Mouse (Mus musculus): ENCODE results near the gene 1700024G13Rik. TPM values are rescaled to one million over a fixed set of nuclear protein-coding genes. Genes with fewer than 3 reads are reported as not detected.
A peak's percentile ranks its signal among the peaks of the same experiment; 100 is the strongest.
"Not testable (repeated sequence)": the region's sequence is repeated elsewhere in the genome, so short reads cannot be mapped to it uniquely, and the experiment has no call there.

1700024G13Rik gene
- polyA plus RNA-seq, 1 experiment from 2014 or later: not detected

DNA sequence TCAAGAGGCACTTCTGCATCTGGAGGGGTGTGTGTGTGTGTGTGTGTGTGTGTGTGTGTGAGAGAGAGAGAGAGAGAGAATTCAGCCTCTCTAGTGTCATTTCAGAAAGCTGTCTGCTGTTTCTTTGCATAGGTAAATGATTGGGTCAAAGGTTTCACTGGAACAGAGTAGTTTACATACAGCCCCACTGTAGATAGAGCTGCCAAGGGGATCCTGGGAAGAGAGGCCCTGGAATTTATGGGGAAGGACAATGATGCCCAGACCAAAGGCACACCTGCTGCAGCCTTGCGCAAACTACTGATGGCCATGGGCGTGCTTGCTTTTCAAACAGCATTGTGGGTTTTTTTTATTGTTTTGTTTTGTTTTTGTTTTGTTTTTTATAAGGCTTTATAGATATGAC, 15.7 kb downstream of the 1700024G13Rik start:
- no peaks in the 10 kb centered on the region for H3K9me3 ChIP-seq
- H3K27ac ChIP-seq: no peak overlapping the region
- no peaks in the 10 kb centered on the region for H3K27me3 ChIP-seq (replicated peaks)
- H3K36me3 ChIP-seq: no peaks in the 10 kb centered on the region
- WGBS: 79% methylated on average over 2 of the region's 2 CpGs
- no peak for ATAC-seq (ENCODE audit: low FRiP score, low read depth)
- no peaks in the 10 kb centered on the region for H3K4me1 ChIP-seq
- H3K4me2 ChIP-seq (replicated peaks): no peak overlapping the region
- no peak overlapping the region for H3K9ac ChIP-seq
- H3K4me3 ChIP-seq: no peak overlapping the region

DNA sequence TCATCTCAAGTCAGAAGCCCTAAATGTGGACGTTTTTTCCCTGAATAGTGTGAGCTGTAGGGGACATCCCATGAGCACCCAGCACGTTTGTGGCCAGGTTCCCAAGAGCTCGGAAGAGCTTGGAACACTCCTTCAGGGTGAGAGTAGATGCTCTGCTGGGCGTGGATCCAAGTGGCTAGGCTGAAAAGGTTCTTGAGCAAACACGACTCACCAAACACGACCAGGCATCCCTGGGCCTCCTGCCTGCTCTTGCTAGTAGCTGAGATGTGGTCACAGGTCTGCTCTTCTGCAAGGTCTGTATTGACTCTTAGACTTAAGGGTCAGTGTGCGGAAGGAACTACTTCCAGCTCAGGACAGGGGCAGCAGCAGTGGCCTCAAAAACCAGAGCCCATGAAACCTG, 18.4 kb downstream of the 1700024G13Rik start:
- WGBS: 79% methylated on average over 7 of the region's 7 CpGs
- no peak for ATAC-seq (ENCODE audit: low FRiP score, low read depth)
- H3K4me1 ChIP-seq: no peaks in the 10 kb centered on the region
- no peaks in the 10 kb centered on the region for H3K27me3 ChIP-seq (replicated peaks)
- H3K4me3 ChIP-seq: no peak overlapping the region
- H3K9me3 ChIP-seq: no peaks in the 10 kb centered on the region
- H3K27ac ChIP-seq: no peak overlapping the region
- no peak overlapping the region for H3K4me2 ChIP-seq (replicated peaks)
- H3K9ac ChIP-seq: no peak overlapping the region
- no peaks in the 10 kb centered on the region for H3K36me3 ChIP-seq

DNA sequence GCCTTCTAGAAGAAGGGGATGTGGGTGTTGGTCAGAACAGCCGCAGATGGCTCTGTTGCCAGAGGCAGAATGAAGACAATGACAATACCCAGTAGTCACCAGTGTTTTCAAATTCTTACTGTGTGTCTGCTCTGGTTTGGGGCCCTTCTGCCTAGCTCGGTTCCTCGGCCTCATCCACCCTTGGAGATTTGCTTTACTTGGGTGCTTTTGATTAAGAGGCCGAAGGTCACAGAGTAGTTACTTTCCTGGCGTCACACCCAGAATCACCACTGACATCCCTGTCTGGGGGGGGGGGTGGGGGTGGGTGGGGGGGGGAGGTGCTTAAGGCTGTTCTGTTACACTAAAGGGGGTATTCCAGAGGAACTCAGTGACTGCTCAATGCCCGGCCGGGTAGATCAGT, 23.8 kb downstream of the 1700024G13Rik start:
- H3K27ac ChIP-seq: no peak overlapping the region
- no peak for ATAC-seq (ENCODE audit: low FRiP score, low read depth)
- no peaks in the 10 kb centered on the region for H3K4me1 ChIP-seq
- H3K4me3 ChIP-seq: no peak overlapping the region
- H3K9me3 ChIP-seq: 0 out of 2 replicates have a peak, but pooled peaks cover under 1% of the 10 kb centered on the region
- 69% methylated on average over 7 of the region's 7 CpGs for WGBS
- no peaks in the 10 kb centered on the region for H3K36me3 ChIP-seq
- H3K9ac ChIP-seq: no peak overlapping the region
- H3K27me3 ChIP-seq (replicated peaks): no peaks in the 10 kb centered on the region
- no peak overlapping the region for H3K4me2 ChIP-seq (replicated peaks)

DNA sequence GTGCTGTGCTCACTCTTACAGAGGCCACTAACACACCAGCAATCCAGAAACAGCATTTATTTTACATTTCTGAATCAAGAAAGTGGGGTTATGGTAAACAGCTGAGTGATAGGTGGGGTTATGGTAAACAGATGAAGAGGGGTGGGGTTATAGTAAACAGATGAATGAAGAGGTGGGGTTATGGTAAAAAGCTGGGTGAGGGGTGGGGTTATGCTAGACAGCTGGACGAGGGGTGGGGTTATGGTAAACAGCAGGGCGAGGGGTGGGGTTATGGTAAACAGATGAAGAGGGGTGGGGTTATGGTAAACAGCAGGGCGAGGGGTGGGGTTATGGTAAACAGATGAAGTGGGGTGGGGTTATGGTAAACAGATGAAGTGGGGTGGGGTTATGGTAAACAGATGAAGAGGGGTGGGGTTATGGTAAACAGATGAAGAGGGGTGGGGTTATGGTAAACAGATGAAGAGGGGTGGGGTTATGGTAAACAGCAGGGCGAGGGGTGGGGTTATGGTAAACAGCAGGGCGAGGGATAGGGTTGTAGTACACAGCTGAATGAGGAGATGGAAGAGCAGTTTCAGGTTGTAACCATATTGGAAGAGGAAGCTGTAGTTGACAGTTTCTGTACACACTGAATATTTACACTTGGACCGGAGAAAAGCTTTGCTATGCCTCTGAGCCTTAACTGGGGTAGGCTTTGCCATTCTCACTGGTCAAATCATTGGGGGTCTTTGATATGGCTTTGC, 36.8 kb downstream of the 1700024G13Rik start:
- H3K4me2 ChIP-seq (replicated peaks); H3K27ac ChIP-seq; H3K27me3 ChIP-seq (replicated peaks); H3K4me3 ChIP-seq; ATAC-seq (ENCODE audit: low FRiP score, low read depth); H3K9me3 ChIP-seq; H3K4me1 ChIP-seq; H3K9ac ChIP-seq; H3K36me3 ChIP-seq: not testable (repeated sequence)
- WGBS: 30% methylated on average over 6 of the region's 6 CpGs

DNA sequence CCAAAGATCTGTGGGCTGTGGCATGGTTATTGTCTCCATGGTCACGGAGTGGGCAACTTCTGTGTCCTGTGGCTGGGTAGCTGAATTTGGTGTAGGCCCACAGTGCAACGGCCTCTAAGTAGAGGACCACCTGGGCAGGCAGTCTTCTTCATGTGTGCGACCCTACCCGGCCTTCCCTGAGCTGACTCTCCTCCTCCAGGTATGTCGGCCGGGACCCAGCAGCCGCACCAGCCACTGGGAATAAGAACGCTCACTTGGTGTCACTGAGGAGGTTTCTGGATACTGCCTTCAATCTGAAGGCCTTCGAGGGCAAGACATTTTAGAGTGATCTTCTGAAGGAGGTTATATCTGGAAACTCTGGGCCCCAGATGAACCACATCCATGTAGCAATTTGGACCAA, 40.9 kb downstream of the 1700024G13Rik start:
- WGBS: 93% methylated on average over 9 of the region's 9 CpGs
- ATAC-seq (ENCODE audit: low FRiP score, low read depth): no peak
- Histone ChIP-seq H3K4me3 (no peak overlapping the region), H3K27me3 (replicated peaks) (no peaks in the 10 kb centered on the region), H3K4me2 (replicated peaks) (no peak overlapping the region), H3K27ac (no peak overlapping the region), H3K9ac (no peak overlapping the region), H3K36me3 (peaks cover 27% of the 10 kb centered on the region), H3K9me3 (no peaks in the 10 kb centered on the region), H3K4me1 (no peaks in the 10 kb centered on the region)

DNA sequence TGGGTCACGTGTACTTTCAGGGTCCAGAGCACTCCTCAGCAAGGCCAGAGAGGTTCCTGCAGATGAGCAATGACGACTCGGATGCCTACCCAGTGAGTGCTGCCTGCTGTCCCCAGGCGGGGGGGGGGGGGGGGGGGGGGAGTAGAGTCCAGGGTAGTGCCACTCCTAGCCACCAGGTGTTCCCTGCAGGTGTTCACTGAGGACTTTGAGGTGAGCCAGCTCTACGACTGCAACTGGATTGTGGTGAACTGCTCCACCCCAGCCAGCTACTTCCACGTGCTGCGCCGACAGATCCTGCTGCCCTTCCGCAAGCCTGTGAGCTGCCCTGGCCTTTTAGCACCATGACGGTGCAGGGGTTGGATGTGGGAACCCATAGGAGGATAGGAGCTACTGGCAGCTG, 43.5 kb downstream of the 1700024G13Rik start:
- WGBS: 76% methylated on average over 10 of the region's 10 CpGs
- H3K27ac ChIP-seq: no peak overlapping the region
- ATAC-seq (ENCODE audit: low FRiP score, low read depth): no peak
- H3K9me3 ChIP-seq: no peaks in the 10 kb centered on the region
- H3K4me3 ChIP-seq: no peak overlapping the region
- no peaks in the 10 kb centered on the region for H3K27me3 ChIP-seq (replicated peaks)
- no peak overlapping the region for H3K4me2 ChIP-seq (replicated peaks)
- H3K9ac ChIP-seq: no peak overlapping the region
- peaks cover 53% of the 10 kb centered on the region for H3K36me3 ChIP-seq
- H3K4me1 ChIP-seq: no peaks in the 10 kb centered on the region

DNA sequence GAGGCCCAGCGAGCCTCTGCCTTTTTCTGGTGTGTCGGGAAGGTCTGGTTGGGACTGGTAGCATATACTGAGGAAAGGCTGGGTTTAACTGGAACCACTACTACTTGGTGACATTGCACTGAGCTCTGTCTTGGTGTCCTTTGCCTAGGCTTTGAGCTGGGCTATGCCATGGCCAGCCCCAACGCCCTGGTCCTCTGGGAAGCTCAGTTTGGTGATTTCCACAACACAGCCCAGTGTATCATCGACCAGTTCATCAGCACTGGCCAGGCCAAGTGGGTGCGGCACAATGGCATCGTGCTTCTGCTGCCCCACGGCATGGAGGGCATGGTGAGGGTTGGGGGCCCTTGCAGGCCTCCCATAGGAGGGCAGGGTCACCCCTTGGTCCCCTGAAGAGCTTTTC, 44.0 kb downstream of the 1700024G13Rik start:
- peaks cover 58% of the 10 kb centered on the region for H3K36me3 ChIP-seq
- H3K27me3 ChIP-seq (replicated peaks): no peaks in the 10 kb centered on the region
- no peaks in the 10 kb centered on the region for H3K4me1 ChIP-seq
- ATAC-seq (ENCODE audit: low FRiP score, low read depth): no peak
- no peak overlapping the region for H3K4me3 ChIP-seq
- no peaks in the 10 kb centered on the region for H3K9me3 ChIP-seq
- H3K4me2 ChIP-seq (replicated peaks): no peak overlapping the region
- WGBS: 96% methylated on average over 7 of the region's 7 CpGs
- H3K9ac ChIP-seq: no peak overlapping the region
- no peak overlapping the region for H3K27ac ChIP-seq

DNA sequence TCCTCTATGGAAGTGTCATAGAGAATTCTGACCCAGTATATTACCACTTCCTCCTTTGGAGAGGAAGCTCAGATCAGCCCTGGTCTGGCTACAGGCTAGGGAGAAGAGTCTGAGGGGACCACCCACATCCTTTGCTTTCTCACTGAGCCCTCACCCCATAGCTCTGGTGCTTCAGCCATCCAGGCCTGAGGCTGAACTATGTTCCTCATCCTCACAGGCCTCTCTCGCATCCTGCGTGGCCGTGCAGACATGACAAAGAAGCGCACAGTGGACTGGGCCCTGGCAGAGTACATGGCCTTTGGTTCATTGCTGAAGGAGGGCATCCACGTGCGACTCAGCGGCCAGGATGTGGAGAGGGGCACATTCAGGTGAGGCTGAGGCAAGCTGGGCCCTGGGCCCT, 46.4 kb downstream of the 1700024G13Rik start:
- Histone ChIP-seq H3K27ac (no peak overlapping the region), H3K9me3 (no peaks in the 10 kb centered on the region), H3K4me3 (no peak overlapping the region), H3K27me3 (replicated peaks) (no peaks in the 10 kb centered on the region), H3K4me1 (no peaks in the 10 kb centered on the region), H3K9ac (no peak overlapping the region), H3K36me3 (peaks cover 68% of the 10 kb centered on the region), H3K4me2 (replicated peaks) (no peak overlapping the region)
- no peak for ATAC-seq (ENCODE audit: low FRiP score, low read depth)
- 97% methylated on average over 7 of the region's 7 CpGs for WGBS

DNA sequence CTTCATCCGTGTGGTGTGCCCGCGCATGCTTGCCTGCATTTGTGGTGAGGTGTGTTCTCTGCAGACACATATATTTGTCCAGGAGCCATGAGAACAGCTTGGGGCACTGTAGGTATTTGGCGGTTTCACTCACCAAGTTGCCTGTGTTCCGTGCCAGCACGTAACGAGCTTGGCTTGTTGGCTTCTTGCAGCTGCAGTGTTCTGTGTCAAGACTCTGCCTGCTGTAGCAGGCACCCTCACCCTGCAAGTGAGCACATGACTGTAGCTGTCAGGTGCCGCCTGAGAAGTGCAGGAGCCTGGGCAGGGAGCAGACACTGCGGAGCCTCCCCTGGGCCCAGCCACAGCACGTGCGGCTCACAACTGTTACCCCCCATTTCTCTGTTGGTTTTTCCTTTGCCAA, 51.6 kb downstream of the 1700024G13Rik start:
- Histone ChIP-seq H3K9me3 (no peaks in the 10 kb centered on the region), H3K4me1 (no peaks in the 10 kb centered on the region), H3K4me3 (no peak overlapping the region), H3K9ac (no peak overlapping the region), H3K4me2 (replicated peaks) (no peak overlapping the region), H3K27me3 (replicated peaks) (no peaks in the 10 kb centered on the region), H3K27ac (no peak overlapping the region), H3K36me3 (peaks cover 63% of the 10 kb centered on the region)
- 89% methylated on average over 11 of the region's 11 CpGs for WGBS
- ATAC-seq (ENCODE audit: low FRiP score, low read depth): no peak

DNA sequence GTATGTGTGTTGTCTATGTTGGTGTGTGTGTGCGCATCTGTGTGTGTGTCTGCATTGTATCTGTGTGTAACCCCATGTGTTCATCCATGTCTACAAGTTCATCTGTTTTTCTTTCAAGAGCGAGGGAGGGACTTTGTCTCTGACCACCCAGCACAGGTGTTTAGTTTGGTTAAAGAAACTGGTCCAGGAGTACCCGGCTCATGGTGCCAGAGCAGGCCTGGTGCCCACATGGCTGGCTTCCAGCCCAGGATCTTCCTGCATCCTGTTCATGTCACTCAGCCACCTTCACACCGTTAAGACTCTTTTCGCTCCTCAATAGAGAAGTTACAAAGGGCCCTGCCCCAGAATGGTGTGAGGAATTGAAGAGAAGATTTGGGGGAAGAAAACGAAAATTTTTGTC, 52.2 kb downstream of the 1700024G13Rik start:
- Histone ChIP-seq H3K27me3 (replicated peaks) (no peaks in the 10 kb centered on the region), H3K4me2 (replicated peaks) (no peak overlapping the region), H3K27ac (no peak overlapping the region), H3K4me3 (no peak overlapping the region), H3K36me3 (peaks cover 58% of the 10 kb centered on the region), H3K9me3 (no peaks in the 10 kb centered on the region), H3K9ac (no peak overlapping the region), H3K4me1 (no peaks in the 10 kb centered on the region)
- WGBS: 89% methylated on average over 6 of the region's 6 CpGs
- no peak for ATAC-seq (ENCODE audit: low FRiP score, low read depth)

DNA sequence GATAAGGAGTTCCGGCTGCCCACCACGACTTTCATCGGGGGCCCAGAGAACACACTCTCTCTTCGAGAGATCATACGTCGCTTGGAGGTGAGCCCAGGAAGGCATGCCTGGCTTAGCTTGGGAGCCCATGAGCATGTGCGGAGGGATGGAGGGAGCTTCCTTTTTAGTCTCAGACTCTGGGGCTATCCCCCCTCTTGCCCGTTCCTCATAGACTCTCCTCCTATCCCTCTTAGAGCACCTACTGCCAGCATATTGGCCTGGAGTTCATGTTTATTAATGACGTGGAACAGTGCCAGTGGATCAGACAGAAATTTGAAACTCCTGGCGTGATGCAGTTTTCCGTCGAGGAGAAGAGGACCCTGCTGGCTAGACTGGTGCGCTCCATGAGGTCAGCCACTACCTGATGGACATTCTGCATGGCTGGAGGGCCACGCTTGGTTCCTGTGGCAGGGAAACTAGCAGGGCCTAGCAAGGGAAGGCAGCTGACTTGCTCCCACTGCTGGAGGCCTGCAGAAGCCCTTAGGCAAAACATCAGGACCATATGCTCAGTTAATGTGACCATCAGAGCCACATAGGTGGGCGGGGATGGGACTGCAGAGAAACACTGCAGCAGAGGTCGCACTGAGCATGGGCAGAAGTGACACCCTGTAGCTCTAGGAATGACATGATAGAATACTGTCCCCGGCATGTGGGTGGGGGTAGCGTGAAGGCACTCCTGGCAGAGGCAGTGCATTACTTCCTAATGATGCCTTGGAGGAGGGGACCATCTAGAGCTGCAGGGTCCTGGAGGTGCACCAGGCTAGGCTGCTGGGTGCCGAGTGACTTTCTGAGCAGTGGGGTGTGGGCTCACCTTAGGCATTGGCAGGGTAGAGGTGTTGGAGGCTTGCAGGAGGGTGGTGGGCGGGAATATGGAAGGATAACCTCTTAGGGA, 55.4 kb downstream of the 1700024G13Rik start:
- Histone ChIP-seq H3K9ac (no peak overlapping the region), H3K4me1 (no peaks in the 10 kb centered on the region), H3K4me2 (replicated peaks) (no peak overlapping the region), H3K4me3 (no peak overlapping the region), H3K27ac (no peak overlapping the region), H3K36me3 (peaks cover 28% of the 10 kb centered on the region), H3K27me3 (replicated peaks) (no peaks in the 10 kb centered on the region), H3K9me3 (no peaks in the 10 kb centered on the region)
- 0 out of 2 replicates have a peak, but pooled peaks have one; percentile 33 for ATAC-seq (ENCODE audit: low FRiP score, low read depth)
- 83% methylated on average over 20 of the region's 20 CpGs for WGBS

DNA sequence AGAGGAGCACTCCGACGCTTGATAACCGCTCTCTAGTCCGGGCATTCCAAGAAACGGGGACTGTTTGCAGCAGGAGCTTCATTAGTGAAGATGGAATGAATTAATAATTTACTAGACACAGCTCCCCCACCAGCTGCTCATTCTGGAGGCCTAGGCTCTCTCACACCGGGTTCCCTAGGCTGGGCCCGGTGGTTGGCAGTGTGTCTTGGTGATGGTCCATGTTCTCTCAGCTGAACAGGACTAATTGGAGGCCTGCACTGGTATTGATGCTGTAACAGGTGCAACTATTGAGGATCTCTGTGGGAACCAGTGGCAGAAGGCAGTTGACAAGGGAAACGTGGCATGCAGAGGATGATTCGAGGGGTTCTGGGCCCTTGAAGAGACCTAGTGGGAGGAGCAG, 60.8 kb downstream of the 1700024G13Rik start:
- no peaks in the 10 kb centered on the region for H3K9me3 ChIP-seq
- ATAC-seq (ENCODE audit: low FRiP score, low read depth): no peak
- no peaks in the 10 kb centered on the region for H3K27me3 ChIP-seq (replicated peaks)
- no peak overlapping the region for H3K4me3 ChIP-seq
- H3K27ac ChIP-seq: no peak overlapping the region
- peaks cover 4% of the 10 kb centered on the region for H3K4me1 ChIP-seq
- H3K9ac ChIP-seq: no peak overlapping the region
- H3K36me3 ChIP-seq: peaks cover under 1% of the 10 kb centered on the region; the same call in 1 of the 2 replicates
- 83% methylated on average over 9 of the region's 9 CpGs for WGBS
- H3K4me2 ChIP-seq (replicated peaks): no peak overlapping the region

Measured in neural tube, embryonic 12.5 days (tissue).